In genomic region chr2:31639466-31639760, GRCm38 (mm10) we compare ENCODE assay signal across 15 mouse cellular contexts. TPM values are rescaled to one million over a fixed set of nuclear protein-coding genes. Genes with fewer than 3 reads are reported as not detected.
DNase-seq lines count a peak whose midpoint lies in the region; ATAC-seq lines count a peak whose summit lies in the region.
"Had no signal": no experiment of that assay in that cellular context is flagged by ENCODE, and none has a peak within 500 bp of the region (broad histone marks: within the 10 kb centered on the region; RNA-seq: fewer than 3 reads in every experiment).

No protein-coding gene starts in this region.

- H3K27ac ChIP-seq in embryonic facial prominence, embryonic 11.5 days (replicated peaks; ENCODE audit: low read depth, low read length): no peak overlapping the region
- H3K27ac ChIP-seq in hindbrain, embryonic 14.5 days: no peak overlapping the region
- H3K27ac ChIP-seq in midbrain, embryonic 15.5 days: no peak overlapping the region

- no peak overlapping the region for H3K4me3 ChIP-seq in embryonic facial prominence, embryonic 11.5 days (ENCODE audit: low read depth, low read length)
- peak overlapping the region; percentile 13 for H3K4me3 ChIP-seq in hindbrain, embryonic 14.5 days (replicated peaks; ENCODE audit: low read length)
- peak overlapping the region; percentile 25 for H3K4me3 ChIP-seq in midbrain, embryonic 15.5 days

- ATAC-seq in embryonic facial prominence, embryonic 11.5 days (replicated peaks; ENCODE audit: insufficient number of reproducible peaks, low FRiP score, low TSS enrichment, low read depth): 0 out of 2 replicates have a peak, but pooled peaks have one; percentile 37
- ATAC-seq in hindbrain, embryonic 14.5 days (ENCODE audit: low FRiP score): no peak
- ATAC-seq in midbrain, embryonic 15.5 days (replicated peaks): no peak

- H3K9me3 ChIP-seq in embryonic facial prominence, embryonic 11.5 days (replicated peaks; ENCODE audit: control insufficient read depth, low read length): no peaks in the 10 kb centered on the region
- H3K9me3 ChIP-seq in hindbrain, embryonic 14.5 days (ENCODE audit: control insufficient read depth, low read length): no peaks in the 10 kb centered on the region
- H3K9me3 ChIP-seq in midbrain, embryonic 15.5 days: no peaks in the 10 kb centered on the region

- peak; percentile 53 for DNase-seq in embryo, embryonic 10.5 days (ENCODE audit: low spot score)
- no peak for DNase-seq in embryonic facial prominence, embryonic 11.5 days (ENCODE audit: low spot score)
- DNase-seq in hindbrain, embryonic 14.5 days (ENCODE audit: low spot score): no peak
- DNase-seq in adrenal gland, postnatal 14 days: no peak
- DNase-seq in urinary bladder, postnatal 14 days (ENCODE audit: low spot score): no peak
- no peak for DNase-seq in lung, postnatal 36 days
- DNase-seq in heart, postnatal 25 days (ENCODE audit: low spot score): no peak
- DNase-seq: cerebellum, adult 2 months; kidney, postnatal 14 days; lung, adult 2 months had no signal

- intact Hi-C loops in heart, postnatal 25 days (cut with DNase I): no loop called here

- no peak overlapping the region for H3K9ac ChIP-seq in embryonic facial prominence, embryonic 11.5 days (replicated peaks; ENCODE audit: low read length)
- H3K9ac ChIP-seq in hindbrain, embryonic 14.5 days: no peak overlapping the region
- no peak overlapping the region for H3K9ac ChIP-seq in midbrain, embryonic 15.5 days

- H3K4me1 ChIP-seq in embryonic facial prominence, embryonic 11.5 days (ENCODE audit: control insufficient read depth, insufficient read depth, low read length): peaks cover 10% of the 10 kb centered on the region
- peaks cover 24% of the 10 kb centered on the region for H3K4me1 ChIP-seq in hindbrain, embryonic 14.5 days (replicated peaks; ENCODE audit: control insufficient read depth, insufficient read depth, low read length)
- H3K4me1 ChIP-seq in midbrain, embryonic 15.5 days: peaks cover 56% of the 10 kb centered on the region

- under 1% methylated on average over 13 of the region's 13 CpGs for WGBS in embryonic facial prominence, embryonic 11.5 days
- WGBS in hindbrain, embryonic 14.5 days: 0% methylated on average over 12 of the region's 13 CpGs
- 0% methylated on average over 12 of the region's 13 CpGs for WGBS in midbrain, embryonic 15.5 days

- no peaks in the 10 kb centered on the region for H3K36me3 ChIP-seq in embryonic facial prominence, embryonic 11.5 days (replicated peaks; ENCODE audit: control insufficient read depth, insufficient read depth, low read depth, low read length)
- no peaks in the 10 kb centered on the region for H3K36me3 ChIP-seq in hindbrain, embryonic 14.5 days (replicated peaks; ENCODE audit: control insufficient read depth, insufficient read depth)
- H3K36me3 ChIP-seq in midbrain, embryonic 15.5 days (replicated peaks): no peaks in the 10 kb centered on the region

- no peak overlapping the region for H3K4me2 ChIP-seq in embryonic facial prominence, embryonic 11.5 days (ENCODE audit: low read depth, low read length)
- peak overlapping the region; percentile 21; the same call in 1 of the 2 replicates for H3K4me2 ChIP-seq in hindbrain, embryonic 14.5 days (replicated peaks)
- peak overlapping the region; percentile 21 for H3K4me2 ChIP-seq in midbrain, embryonic 15.5 days

- H3K27me3 ChIP-seq in embryonic facial prominence, embryonic 11.5 days (ENCODE audit: control insufficient read depth, insufficient read depth, low read length): peaks cover 85% of the 10 kb centered on the region
- peaks cover 98% of the 10 kb centered on the region for H3K27me3 ChIP-seq in hindbrain, embryonic 14.5 days (ENCODE audit: control insufficient read depth, insufficient read depth, low read length)
- H3K27me3 ChIP-seq in midbrain, embryonic 15.5 days (replicated peaks): peaks cover 96% of the 10 kb centered on the region

RNA-seq across cellular contexts. Expression of gene Prdm12, which starts 0.4 kb away (rescaled TPM):
- 4.5 and 6.2 TPM in 2 replicates for polyA plus RNA-seq in embryonic facial prominence, embryonic 11.5 days (2014; fragmentation: Nextera tagmentation; extraction: Ambion mirVana)
- 0.50 and 0.89 TPM in 2 replicates for polyA plus RNA-seq in hindbrain, embryonic 14.5 days (2014; fragmentation: Nextera tagmentation; extraction: Ambion mirVana)
- polyA plus RNA-seq in midbrain, embryonic 15.5 days (2015; fragmentation: Nextera tagmentation; extraction: Ambion mirVana): 5.4 and 5.9 TPM in 2 replicates
- not detected in 2 replicates for total RNA-seq in adrenal gland, postnatal 14 days (2021)
- not detected for total RNA-seq in heart, postnatal 25 days (2021)
- total RNA-seq: adrenal gland, postnatal 4 days; granulocyte monocyte progenitor cell, adult 5-6 weeks; hematopoietic stem cell, adult 5-6 weeks had no signal
- polyA plus RNA-seq: cerebellum, adult 2 months; lung, adult 2 months; stomach, embryonic 16.5 days had no signal

RNA-seq across cellular contexts. Expression of gene Exosc2, which starts 31.1 kb away (rescaled TPM):
- 77.3 and 82.1 TPM in 2 replicates for polyA plus RNA-seq in embryonic facial prominence, embryonic 11.5 days (2014; fragmentation: Nextera tagmentation; extraction: Ambion mirVana)
- polyA plus RNA-seq in hindbrain, embryonic 14.5 days (2014; fragmentation: Nextera tagmentation; extraction: Ambion mirVana): 29.5 and 33.1 TPM in 2 replicates
- polyA plus RNA-seq in midbrain, embryonic 15.5 days (2015; fragmentation: Nextera tagmentation; extraction: Ambion mirVana): 40.3 and 46.0 TPM in 2 replicates
- total RNA-seq in adrenal gland, postnatal 14 days (2021): 22.8 and 25.3 TPM in 2 replicates
- total RNA-seq in heart, postnatal 25 days (2021): 1 to 10 TPM; 8.3 to 9.6 TPM

RNA-seq across cellular contexts. Expression of gene Abl1, which starts 48.8 kb away (rescaled TPM):
- polyA plus RNA-seq in embryonic facial prominence, embryonic 11.5 days (2014; fragmentation: Nextera tagmentation; extraction: Ambion mirVana): 39.5 and 41.2 TPM in 2 replicates
- 19.7 and 20.9 TPM in 2 replicates for polyA plus RNA-seq in hindbrain, embryonic 14.5 days (2014; fragmentation: Nextera tagmentation; extraction: Ambion mirVana)
- 21.7 and 22.0 TPM in 2 replicates for polyA plus RNA-seq in midbrain, embryonic 15.5 days (2015; fragmentation: Nextera tagmentation; extraction: Ambion mirVana)
- total RNA-seq in adrenal gland, postnatal 14 days (2021): 57.5 and 67.3 TPM in 2 replicates
- total RNA-seq in heart, postnatal 25 days (2021): 10 to 100 TPM; 29.8 to 35.0 TPM
